Mouse (Mus musculus) heart, postnatal 10 days (tissue): ENCODE results near the gene Ankrd24. TPM values are rescaled to one million over a fixed set of nuclear protein-coding genes. Genes with fewer than 3 reads are reported as not detected.
"Not testable (repeated sequence)": the region's sequence is repeated elsewhere in the genome, so short reads cannot be mapped to it uniquely, and the experiment has no call there.

Experiments used
- DNase-seq, 2 experiments: peaks; one replicate each; pipeline ENCODE4 v3.0.0; 2021
- intact Hi-C: fragments of 180-260 bp; cut with DNase I; formaldehyde crosslinking; loops from one replicate; pipeline ENCODE4 v1.15.1; 2025
- total RNA-seq, 2 experiments: library from RNA; stranded (reverse); gene quantifications; 2 replicates each; pipeline ENCODE4 v1.2.3; 2021

The Ankrd24 gene
- total RNA-seq, 2 experiments from 2014 or later = 13.9 to 16.6 TPM

- peak; percentile 92 to 95 for DNase-seq
- intact Hi-C loops = loop anchor here (2.0 to 10.0 kb wide), 3 partner anchors 50 to 567 kb away; partner anchors contain the start of gene Aes
Measured at GRCm38 (mm10) chr10:81604968-81605665, 23.2 kb upstream of the Ankrd24 start.

- DNase-seq = no peak
- intact Hi-C loops = loop anchor here (2.0 to 10.0 kb wide), 3 partner anchors 51 to 567 kb away; partner anchors contain the start of gene Aes
Measured at GRCm38 (mm10) chr10:81605666-81605973, 22.7 kb upstream of the Ankrd24 start.

- intact Hi-C loops = loop anchor here (2.0 to 10.0 kb wide), 3 partner anchors 51 to 566 kb away; partner anchors contain the start of gene Aes
- DNase-seq = peak; percentile 97
Measured at GRCm38 (mm10) chr10:81605974-81606751, 22.2 kb upstream of the Ankrd24 start, which contains the start of gene BC025920. Gene BC025920, plus strand, starts transcription at chr10:81606270.

GRCm38 (mm10) chr10:81608308-81608707 lies 20.0 kb upstream of the Ankrd24 start:
- DNase-seq = no peak
- intact Hi-C loops = loop anchor here (5.0 to 10.0 kb wide), 2 partner anchors 54 to 564 kb away; partner anchors contain the start of gene Aes

GRCm38 (mm10) chr10:81612779-81613178 lies 15.6 kb upstream of the Ankrd24 start:
- no peak for DNase-seq
- intact Hi-C loops = no loop called here

- intact Hi-C loops = no loop called here
- no peak for DNase-seq
Measured at GRCm38 (mm10) chr10:81615486-81615885, 12.9 kb upstream of the Ankrd24 start.

GRCm38 (mm10) chr10:81619976-81620375 lies 8.4 kb upstream of the Ankrd24 start:
- intact Hi-C loops = loop anchor here (5.0 kb wide), 1 partner anchor 552 kb away; no protein-coding TSS in a partner anchor
- DNase-seq = no peak

GRCm38 (mm10) chr10:81620786-81621185 lies 7.6 kb upstream of the Ankrd24 start:
- DNase-seq = no peak
- intact Hi-C loops = loop anchor here (5.0 kb wide), 1 partner anchor 552 kb away; no protein-coding TSS in a partner anchor

GRCm38 (mm10) chr10:81623441-81623840 lies 4.9 kb upstream of the Ankrd24 start:
- intact Hi-C loops = loop anchor here (5.0 kb wide), 1 partner anchor 549 kb away; no protein-coding TSS in a partner anchor
- DNase-seq = no peak

GRCm38 (mm10) chr10:81626101-81626993 lies 2.0 kb upstream of the Ankrd24 start:
- DNase-seq = no peak
- intact Hi-C loops = no loop called here

- intact Hi-C loops = no loop called here
- DNase-seq = peak; percentile 94 to 95
Measured at GRCm38 (mm10) chr10:81626994-81627835, 1.1 kb upstream of the Ankrd24 start, which contains the start of gene Sirt6. Gene Sirt6, minus strand, starts transcription at chr10:81627797.

GRCm38 (mm10) chr10:81627836-81628220 lies 512 bp upstream of the Ankrd24 start:
- DNase-seq = peak in 1 of 2 experiments; percentile 54
- intact Hi-C loops = no loop called here

- intact Hi-C loops = no loop called here
- DNase-seq = peak; percentile 83
Measured at GRCm38 (mm10) chr10:81633253-81634099, 5.1 kb downstream of the Ankrd24 start.

GRCm38 (mm10) chr10:81636338-81636737 lies 8.0 kb downstream of the Ankrd24 start:
- intact Hi-C loops = no loop called here
- DNase-seq = no peak

- no peak for DNase-seq
- intact Hi-C loops = no loop called here
Measured at GRCm38 (mm10) chr10:81638101-81638500, 9.8 kb downstream of the Ankrd24 start.

GRCm38 (mm10) chr10:81640825-81641224 lies 12.5 kb downstream of the Ankrd24 start:
- DNase-seq, intact Hi-C loops: not testable (repeated sequence)

GRCm38 (mm10) chr10:81641566-81641965 lies 13.2 kb downstream of the Ankrd24 start:
- intact Hi-C loops = no loop called here
- DNase-seq = no peak

GRCm38 (mm10) chr10:81641978-81642647 lies 13.8 kb downstream of the Ankrd24 start:
- intact Hi-C loops = no loop called here
- DNase-seq = no peak
